Mouse (Mus musculus) c-Kit-positive CD71-positive TER-119-negative erythroid progenitor cells, embryonic 14.5 days (primary cell): Measurements from ENCODE around the gene Syn1.

Experiments
- DNase-seq: peaks from one replicate; pipeline ENCODE4 v3.0.0-alpha.2; 2013; ENCODE audit warnings: low read depth

Gene Syn1

DNA sequence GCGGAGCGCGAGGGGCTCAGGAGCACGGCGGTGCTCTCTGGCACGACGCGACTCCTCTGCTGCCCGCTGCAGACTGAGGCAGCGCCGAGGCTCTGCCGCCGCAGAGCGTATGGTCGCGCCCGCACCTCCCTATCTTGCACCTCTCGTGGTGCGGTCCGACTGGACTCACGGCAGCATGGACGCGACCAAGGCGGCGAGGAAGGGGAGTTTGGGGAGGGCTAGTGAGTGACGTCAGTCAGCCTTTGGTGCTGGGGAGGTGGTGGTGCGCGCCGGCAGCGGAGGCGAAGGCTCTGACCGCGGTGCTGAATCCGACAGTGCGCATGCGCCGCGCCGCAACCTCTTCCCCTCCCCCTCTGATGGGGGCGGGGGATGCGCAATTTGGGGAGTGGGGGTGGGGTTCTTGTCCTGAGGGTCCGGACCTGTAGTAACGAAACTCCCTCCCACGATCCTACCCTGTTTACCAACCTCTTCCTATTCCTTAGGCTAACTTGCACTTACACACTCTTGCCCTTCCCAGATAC is at the start of gene Syn1:
TSS of gene Syn1 (minus strand) at position 161 of the 521 bp plus-strand sequence.
- peak; percentile 29 for DNase-seq

DNA sequence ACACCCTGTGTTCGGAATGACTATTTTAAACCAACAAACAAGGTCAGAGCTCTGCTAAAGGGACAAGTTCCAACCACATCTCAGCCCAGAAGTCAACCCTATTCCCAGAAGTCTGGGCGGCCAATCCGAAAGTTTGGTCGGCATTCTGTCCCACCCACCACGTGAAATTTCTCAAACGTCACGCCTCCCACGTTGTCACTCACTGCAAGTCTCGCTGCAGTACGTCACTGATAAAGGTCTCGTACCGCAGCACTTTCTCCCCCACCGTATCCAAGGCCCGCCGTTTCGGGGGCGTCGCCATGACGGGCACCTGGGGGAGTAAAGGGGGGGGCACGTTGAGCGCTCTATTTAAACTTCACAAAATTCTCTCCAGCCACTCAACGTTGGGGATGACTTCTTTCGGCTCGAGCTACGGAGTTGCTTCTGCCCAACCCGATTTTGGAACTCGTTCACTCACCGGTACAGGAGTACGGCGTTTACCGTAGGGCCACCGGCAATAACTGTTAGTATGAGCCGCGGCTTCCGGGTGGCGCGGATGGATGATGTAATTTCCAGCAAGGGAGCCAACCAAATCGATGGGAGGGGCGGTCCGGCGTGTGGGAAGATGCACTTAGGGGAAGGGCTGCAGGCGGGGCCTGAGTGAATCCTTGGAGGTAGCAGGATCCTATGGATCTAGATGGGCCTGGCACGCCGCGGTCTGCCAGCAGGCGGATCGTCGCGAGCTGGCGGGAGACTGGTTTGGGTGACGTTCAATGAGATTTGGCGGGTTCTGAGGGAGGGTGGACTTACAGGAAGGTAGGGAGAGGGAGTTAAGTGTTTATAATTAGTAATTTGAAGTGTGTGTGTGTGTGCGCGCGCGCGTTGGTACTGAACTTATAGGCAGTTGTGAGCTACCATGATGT is 40.9 kb upstream of the Syn1 start, which contains the start of gene Uxt:
TSS of gene Uxt (minus strand) at position 541 of the 902 bp plus-strand sequence.
- peak; percentile 80 for DNase-seq

DNA sequence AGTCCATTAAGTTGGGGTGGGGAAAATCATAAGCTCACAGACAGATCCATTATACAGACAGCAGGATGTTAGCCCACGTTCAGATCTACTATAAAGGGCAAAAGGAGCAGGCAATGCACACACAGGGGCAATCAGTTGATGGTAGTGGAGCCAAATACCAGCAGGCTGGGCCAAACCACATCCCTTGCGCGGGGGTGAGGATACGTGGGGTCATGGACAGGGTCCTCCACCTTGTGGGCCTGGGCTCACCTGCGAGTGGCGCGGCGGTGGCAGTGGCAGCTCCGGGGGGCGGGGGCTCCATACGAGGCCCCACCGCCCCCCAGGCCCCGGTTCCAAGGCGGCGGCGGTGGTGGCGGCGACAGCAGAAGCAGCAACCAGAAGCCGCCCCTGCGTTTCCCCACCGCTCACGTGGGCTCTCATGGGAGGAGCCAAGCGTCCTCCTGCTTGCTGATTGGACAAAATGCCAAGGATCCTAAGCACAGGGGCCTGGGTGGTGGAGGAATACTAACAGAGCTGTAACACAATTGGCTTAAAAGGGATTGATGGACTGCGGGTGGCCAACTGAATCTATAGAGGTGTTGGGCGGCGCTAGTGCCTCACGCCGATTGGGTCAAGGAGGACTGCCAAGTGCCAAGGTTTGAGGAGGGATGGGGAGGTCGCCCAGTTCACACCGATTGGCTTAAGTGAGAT is 29.5 kb upstream of the Syn1 start, which contains the start of gene Elk1:
TSS of gene Elk1 (minus strand) at position 418 of the 690 bp plus-strand sequence.
- peak; percentile 81 for DNase-seq

DNA sequence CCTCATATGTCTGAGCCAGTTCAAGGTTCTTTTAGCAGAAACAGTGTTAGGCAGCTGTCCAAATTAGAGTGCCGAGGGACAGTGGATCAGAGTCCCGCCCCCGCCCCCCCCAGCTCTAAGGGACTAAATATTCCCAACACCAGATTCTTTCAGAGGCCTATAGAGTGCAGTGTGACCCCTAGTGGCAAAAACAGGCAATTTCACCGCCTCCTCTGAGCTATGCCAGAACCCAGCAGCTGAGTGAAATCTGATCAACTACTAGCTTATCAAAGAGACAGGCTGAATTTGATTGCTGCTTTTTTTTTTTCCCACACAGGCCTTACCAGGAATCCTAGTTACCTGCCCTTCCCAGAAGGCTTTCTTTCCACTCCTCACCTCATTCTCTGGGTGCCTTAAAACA is 25.3 kb upstream of the Syn1 start:
- DNase-seq = no peak

DNA sequence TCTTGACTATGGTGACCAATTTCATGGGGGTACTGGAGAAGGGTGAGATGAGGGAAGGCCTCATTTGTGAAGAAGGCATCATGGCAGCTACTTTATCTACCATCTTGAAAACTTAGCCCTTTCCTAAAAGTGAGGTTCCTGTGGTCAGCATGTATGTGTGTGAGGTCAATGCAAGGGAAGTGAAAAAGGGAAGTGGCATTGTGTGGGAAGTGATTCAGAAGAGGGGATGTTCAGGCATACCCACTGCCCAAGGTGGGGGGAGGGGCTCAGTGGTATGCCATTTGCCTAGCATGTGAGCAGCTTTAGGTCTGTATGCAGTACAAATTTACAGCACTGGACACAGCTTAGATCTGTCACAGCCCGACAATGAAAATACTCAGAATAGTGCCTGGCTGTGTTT is 11.2 kb upstream of the Syn1 start:
- DNase-seq = no peak

DNA sequence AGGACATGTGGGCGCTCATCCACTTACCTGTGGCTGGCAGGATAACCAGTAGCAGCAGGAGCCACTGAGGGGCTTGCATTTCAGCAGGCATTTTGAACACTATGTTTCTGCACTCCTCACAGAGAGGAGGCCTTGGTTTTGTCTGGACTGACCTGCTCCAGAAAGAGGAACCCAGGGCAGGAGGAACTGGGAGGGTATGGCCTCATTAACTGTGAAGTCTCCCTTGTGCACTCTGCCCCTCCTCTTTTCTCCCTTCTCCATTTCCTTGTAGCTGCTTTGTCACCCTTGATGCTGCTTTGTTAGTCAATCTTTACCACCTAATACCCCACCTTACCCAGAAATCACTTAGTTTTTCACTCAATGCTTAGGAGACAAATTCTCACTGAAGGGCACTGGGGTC is 10.6 kb upstream of the Syn1 start, which contains the start of gene Cfp:
TSS of gene Cfp (minus strand) at position 192 of the 400 bp plus-strand sequence.
- DNase-seq = no peak

DNA sequence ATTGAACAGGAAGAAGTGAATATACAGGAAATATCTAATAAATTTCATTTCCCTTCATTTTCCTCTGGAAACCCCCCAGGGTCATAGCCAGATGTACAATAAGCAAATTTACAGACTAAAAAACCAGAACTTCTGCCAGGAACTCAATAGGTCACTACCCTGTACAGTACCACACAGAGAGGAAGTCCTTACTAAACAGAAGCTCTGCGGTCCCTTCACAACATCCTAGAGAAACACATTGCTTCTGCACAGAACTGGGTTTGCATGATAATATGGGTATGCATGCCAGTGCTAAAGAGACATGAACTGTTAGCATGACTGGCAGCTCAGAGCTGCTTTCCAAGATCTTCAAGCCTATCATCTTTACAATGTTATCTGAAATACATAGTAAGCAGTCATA is 9.1 kb upstream of the Syn1 start:
- DNase-seq = no peak

DNA sequence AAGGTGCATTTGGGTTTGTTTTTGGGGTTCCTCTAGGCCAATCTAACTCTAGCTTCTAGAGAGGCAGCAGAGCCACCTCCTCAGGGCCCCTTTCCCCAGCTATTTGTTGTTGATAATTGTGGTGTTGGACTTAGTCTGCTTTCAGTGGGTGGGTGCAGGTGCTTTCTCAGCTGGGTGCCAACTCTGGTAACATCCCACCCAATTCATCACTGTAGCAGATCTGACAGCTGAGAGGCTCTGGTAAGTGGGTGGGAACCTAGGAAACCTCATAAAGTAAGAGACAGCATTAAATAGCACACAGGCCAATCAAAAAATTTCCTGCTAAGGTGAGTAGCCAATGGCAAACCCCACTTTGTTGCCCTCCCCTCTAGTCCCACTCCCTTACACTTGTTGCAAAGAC is 4.2 kb upstream of the Syn1 start:
- DNase-seq = no peak

DNA sequence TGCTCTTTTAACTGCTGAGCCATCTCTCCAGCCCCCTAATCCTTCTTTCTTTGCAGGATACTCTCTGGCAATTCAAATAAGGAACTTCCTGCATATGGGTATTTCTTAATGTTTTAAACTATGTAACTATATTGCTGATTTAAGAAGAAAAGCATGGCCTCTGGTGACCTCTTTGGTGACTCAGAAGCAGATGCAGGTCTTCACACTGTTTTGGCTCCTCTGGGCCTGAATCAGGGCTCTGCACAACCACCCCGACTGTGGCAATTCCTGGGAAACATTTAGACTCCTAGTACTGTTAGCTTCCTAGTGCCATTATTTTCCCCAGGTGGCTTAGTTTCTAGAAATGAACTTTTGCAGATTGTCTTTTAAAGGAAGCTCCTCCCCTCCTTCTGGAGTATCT is 2.7 kb upstream of the Syn1 start:
- DNase-seq = no peak

DNA sequence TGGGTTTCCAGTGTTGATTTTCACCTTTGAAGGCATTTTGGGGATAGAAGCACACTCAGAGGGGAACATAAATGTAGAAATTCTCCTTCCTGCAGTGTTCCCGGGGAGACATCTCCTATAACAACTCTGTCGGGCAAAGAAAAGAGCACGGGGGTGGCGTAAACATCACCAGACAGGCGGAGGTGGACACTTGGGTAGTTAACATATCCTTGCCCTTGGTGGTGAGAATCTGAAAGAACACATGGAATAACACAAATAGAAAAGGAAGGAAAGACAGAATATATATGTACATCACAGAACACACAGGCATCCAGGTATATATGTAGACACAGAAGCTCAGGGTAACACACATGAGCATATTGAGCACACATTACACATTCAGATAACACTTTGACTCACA is 562 bp upstream of the Syn1 start:
- no peak for DNase-seq

DNA sequence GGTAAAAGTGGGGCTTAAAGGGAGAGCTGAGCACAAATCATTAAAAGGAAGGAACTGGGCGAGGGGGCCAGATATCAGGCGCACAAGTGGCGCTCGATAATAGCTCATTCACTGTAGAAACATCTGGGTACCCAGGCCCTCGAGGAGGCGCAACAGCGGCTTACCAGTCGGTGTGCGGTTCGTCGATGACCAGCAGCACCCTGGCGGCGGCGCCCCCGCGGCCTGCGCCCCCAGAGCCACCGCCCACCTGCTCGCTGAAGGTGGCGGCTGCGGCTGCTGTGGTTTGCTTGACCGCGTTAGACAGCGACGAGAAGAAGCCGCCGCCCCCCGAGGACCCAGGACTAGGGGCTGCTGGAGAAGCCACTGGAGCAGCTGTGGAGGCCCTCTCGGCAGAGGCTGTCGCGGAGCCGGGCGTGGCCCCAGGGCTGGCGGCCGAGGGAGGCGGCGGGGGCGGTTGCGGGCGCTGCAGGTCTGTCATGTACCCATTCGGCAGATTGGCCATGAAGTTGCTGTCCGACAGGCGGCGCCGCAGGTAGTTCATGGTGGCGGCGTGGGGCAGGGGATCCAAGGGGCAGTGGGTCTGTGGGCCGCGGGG is 458 bp downstream of the Syn1 start:
- no peak for DNase-seq

DNA sequence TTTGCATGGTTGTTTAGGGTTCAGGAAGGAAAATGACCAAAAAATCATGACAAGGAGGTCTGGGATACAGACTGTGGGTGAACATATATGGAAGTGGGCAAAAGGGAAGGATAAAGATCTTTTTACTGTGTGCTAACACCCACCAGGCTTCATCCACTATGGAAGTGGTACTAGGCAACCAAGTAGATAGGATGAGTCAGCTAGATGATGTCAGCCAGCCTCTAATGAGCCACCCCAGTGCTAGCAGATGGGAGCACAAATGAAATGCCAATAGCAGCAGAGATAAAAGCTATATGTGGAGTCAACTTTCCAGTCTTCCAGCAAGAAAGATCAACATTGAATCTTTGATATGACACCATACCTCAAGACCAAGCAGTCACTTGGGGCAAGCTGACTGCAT is 5.7 kb downstream of the Syn1 start:
- DNase-seq = no peak

DNA sequence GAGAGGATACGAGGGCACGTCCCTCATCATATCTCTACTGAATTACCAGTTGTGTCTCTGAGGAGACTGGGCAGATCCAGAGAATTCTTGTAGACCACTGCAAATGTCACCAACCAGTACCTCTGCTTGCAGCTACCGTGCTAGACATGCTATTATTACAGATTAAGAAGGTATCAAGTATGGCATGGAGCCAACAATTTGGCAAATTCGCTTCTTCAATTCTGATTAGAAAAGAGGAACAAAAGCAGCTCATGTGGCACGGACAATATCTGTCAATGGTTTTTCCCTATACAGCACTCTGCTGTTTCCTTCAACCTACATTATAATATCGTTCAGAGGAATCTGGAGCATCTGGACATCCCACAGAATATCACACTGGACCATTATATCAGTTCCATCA is 7.1 kb downstream of the Syn1 start:
- no peak for DNase-seq

DNA sequence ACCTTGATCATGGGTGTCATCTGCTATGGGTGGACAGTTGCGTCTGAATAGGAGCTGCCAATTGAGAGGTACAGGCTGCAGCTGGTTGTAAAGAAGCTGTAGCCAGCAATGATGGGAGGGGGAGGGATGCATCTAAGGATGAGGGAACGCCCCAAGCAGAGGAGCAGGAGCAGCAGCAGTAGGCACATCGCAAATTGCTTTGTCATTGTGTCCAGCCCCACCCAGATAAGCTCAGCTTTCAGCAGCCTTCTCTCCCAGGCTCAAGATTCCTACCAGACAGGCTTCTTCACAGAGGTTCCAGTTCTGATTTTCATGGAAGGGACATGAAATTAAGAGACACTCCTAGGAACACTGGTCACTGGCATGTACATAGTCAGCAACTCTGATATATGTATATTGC is 10.7 kb downstream of the Syn1 start:
- peak; percentile 21 for DNase-seq

DNA sequence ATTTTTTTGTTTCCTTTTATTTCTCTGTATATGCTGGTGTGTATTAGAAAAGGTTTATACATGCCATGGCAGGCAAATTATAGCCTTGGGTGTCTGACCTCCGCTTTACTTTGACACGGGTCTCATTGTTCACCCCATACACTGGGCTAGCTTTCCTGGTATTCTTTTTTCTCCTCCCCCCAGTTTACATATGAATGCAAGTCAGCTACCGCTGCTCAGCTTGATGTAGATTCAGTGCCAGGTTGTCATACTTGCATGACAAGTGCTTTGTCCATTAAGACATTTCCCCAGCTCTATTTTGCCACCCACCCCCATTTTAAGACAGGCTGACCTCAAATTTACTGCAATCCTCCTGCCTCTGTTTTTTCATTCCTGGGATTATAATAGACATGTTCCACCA is 45.6 kb downstream of the Syn1 start:
- DNase-seq = no peak

DNA sequence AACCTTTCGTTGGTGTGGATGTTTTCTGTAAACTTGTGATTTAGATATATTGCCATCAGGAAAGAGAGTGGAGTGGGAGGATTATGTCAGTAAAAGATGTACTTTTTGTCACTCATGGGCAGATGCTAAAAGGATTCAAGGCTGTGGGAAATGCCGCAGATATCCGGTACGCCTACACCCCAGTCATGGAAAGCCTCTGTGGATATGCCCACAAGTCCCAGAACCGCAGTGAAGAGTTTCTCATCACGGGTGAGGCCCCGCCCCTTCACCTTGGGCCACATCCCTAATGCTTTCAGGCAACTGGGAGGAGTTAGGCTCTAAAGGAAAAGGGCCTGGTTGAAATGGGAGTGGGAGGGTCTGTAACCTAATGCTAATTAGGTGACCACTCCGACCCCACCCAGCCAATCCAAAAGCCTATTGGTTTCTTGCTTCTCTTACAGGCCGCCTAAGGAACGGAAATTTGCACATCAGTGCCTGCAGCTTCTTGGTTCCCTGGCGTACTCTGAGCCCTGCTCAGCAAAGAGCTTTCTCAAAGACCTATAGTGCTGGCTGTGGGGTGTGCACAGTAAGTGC is 47.8 kb downstream of the Syn1 start:
- no peak for DNase-seq

DNA sequence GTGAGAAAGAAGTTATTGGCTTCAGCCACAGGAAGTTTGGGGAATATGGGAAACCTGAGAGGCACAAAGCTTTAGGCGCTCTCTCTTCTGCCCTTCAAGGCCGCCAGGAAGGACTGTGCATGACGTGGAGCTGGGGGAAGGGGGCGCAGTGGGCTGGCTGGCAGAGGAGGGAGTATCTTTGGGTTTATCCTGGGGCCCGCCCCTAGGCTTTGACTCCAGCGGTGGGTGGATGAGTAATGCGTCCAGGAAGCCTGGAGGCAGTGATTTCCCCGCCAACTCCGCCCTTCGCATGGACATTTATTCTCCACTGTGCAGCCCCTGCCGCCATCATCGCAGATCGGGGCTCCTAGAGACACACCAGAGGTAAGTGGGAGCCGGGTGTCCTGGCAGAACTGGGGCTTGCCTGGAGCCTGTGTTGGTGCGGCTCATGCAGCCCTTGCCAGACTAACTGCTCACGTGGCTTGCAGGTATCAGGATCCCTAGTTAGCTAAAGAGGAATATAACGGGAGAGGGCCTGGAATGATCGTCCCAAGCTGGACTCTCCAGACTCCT is 50.8 kb downstream of the Syn1 start, which contains the start of gene Timp1:
TSS of gene Timp1 (plus strand) at position 205 of the 552 bp plus-strand sequence.
- no peak for DNase-seq

DNA sequence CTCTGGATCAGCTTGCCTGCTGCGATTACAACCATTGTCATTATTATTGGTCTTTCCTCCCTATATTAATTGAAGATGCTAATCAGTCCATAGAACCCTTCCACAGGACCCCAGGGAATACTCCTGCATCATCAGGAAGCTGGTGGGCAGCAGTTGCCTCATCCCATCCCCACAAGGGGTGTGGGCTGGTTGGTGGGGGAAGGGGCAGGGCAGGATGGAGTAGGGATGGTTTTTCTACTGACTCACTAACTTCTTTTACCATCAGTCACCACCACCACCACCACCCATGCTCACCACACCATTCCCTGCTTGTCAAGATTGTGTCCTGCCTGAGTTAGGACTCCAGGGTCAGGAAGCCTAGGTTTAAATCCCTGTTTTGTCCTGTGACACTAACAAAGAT is 51.6 kb downstream of the Syn1 start:
- no peak for DNase-seq

DNA sequence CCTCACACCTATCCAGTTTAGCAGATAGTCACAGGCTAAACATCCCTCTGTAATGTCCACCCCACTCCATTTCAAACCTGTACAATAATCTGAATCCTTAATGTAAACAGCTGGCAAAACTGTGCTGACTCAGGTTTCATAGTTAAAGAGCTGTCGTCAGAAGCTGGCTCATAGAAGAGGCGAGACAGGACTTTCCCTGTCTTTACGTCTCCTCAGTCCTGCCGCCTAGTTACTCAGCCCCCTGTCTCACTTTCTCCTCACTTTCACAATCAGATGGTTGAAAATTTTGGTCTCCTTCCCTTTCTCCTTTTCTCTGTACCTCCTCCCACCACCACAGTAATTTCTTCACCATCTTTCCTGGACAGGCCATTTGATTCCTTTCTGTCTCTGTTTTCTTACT is 52.7 kb downstream of the Syn1 start:
- DNase-seq = no peak

DNA sequence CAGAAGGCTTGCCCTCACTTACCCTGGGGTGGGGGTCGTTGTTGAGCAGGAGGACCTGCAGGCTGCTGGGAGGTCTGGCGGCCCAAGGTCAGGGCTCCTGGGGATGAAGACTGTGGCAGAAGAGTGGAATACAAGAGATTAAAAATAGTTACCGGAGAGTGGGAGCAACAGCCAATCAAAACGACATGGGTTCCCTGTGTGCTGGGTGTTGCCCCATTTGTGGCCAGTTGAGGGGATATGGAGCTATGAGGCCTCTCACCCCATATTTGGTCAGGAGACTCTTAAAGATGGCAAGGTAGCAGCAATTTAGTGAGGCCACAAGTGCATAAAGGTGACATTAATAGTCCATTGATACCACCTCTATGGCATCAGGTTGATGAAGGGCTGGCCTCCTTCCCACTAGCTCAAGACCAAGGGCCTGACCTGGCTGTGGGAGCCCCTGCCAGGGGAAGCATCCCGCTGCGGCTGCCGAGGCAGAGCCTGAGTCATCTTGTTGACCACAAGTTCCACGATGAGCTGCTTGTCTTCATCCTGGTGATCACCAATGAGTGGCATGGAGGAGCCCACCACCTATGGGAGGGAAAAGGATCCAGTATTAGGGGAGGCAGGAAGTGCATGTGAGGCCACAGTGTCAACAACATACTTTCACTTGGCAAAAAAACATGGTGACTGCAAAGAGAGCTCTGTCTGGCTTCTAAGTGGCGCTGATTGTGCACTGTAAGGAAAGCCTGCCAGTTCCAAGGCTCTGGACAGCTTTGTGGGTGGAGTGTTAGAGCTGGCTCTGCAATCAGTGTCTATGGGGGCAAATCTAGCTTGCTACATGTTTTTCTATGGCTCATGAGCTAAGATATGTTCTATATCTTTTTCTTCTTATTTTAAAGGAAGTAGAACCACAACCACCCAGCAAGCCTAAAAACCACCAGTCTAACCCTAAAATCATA is 57.4 kb downstream of the Syn1 start:
- no peak for DNase-seq
